Mouse (Mus musculus): Measurements from ENCODE around the gene A930017K11Rik. TPM values are rescaled to one million over a fixed set of nuclear protein-coding genes. Genes with fewer than 3 reads are reported as not detected.

A930017K11Rik gene
- total RNA-seq, 1 experiment from 2014 or later, result not detected

DNA sequence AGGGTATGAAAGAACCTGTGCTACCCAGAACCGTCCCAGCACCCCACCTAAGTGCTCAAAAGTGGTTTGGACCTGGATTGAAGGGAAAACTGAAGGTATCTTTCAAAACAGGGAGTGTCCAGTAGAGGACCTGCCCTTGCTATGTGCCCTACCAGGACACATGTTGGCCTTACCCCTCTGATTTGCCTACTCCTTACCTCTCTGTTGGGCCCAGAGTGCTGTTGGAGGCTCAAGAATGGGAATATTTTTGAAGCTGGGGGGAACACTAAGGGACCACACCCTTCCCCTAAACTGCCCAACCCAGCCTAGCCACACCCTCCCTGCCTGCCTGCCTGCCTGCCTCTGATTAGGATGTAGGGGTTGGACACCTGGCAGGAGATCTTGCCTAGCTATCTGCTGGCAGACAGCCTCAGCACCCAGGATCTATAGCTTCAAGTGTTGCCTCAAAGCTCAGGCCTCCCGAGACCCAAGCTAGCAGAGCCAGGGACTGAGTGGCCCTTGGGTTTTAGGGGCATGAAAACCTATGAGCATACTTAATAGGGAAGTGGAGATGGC, 9.7 kb downstream of the A930017K11Rik start:
- ATAC-seq (replicated peaks; ENCODE audit: low read depth, poor library complexity, severe bottlenecking), result peak; percentile 57

DNA sequence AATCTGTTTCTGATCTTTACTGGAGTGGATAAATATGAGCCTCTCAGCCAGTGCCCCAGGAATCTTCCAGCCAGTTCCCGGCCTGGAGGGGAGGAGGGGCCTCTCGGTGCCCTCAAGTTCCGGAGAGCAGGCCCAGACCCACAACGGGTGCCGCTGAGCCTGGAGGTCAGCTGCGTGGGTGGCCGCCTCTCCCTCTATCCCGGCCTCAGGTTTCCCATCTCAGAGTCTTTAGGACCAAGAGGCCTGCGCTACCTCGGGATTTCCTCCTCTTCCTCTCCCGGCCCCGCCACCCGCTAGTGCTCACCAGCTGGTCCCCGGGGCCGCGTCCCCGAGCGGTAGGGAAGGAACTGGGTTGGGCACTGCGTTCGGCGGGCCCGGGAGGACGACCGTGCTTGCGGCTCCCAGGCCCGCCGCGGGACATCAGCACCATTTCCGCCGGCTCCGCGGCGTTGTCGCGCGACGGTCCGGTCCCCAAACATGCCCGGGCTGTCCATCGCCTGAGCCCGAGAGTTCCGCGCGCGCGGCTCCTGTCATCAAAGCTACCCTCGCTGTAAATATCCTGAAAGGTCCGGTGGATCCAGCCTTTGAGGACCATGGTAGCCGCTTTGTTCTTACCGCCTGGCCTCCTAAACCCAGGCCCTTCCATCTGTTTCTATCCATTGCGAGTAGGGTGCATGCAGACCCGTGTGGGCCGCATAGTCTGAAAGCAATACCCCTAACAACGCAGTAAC, 10.7 kb downstream of the A930017K11Rik start:
- ATAC-seq (replicated peaks; ENCODE audit: low read depth, poor library complexity, severe bottlenecking), result peak; percentile 67

DNA sequence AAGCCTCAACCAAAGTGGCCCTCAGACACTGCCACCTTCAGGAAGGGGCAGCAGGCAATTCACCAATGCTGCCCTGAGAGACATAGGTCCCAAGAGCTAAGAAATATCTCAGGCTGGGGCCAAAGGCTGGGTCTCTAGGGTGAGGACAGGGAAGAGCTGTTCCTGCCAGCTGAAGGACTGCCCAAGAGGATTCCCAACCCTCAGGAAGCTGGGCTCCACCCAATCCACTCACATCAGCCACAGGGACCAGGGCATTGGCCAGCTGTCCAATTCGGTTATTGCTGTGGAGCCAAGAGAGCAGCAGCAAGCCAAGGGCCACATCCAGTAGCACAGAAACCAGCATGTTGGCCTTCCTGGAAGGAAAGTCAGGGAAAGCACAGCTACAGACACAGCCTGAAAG, 17.8 kb downstream of the A930017K11Rik start:
- ATAC-seq (replicated peaks; ENCODE audit: low read depth, poor library complexity, severe bottlenecking), result no peak

DNA sequence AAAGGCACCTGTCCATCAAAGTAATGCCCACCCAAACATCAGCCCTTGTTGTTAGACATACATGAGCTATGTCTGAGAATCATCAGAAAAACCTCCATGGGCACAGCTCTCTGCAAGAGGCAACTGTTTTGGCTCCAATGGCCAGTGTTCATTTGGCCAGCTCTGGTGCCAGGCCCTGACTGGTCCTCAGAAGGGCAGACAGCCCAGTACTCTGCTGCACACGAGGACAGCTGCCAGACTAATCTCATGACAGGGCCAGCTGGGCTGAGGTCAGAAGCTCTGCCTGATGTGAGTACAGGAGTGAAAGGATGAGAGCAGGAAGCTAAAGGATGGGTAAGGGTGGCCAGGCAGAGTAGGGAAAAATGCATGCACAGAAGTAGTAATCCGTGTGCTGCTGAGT, 27.0 kb downstream of the A930017K11Rik start:
- ATAC-seq (replicated peaks; ENCODE audit: low read depth, poor library complexity, severe bottlenecking), result no peak

DNA sequence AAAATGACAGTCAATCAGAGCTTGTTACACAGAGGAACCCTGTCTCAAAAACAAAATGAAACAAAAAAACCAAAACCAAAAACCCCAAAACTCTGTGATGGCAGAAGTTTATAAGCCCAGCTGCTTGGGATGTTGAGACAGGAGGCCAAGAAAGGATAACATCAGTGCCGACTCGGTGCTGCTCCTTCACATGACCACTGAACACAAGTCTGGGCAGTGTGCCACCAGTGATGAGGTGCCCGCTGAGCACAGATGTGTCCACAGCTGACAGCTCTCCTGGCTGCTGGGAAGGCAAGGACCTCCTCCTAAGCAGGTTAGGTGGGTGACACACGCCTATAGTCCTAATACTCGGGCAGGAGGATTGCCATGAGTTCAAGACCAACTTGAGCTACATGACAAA, 30.2 kb downstream of the A930017K11Rik start:
- no peak for ATAC-seq (replicated peaks; ENCODE audit: low read depth, poor library complexity, severe bottlenecking)

DNA sequence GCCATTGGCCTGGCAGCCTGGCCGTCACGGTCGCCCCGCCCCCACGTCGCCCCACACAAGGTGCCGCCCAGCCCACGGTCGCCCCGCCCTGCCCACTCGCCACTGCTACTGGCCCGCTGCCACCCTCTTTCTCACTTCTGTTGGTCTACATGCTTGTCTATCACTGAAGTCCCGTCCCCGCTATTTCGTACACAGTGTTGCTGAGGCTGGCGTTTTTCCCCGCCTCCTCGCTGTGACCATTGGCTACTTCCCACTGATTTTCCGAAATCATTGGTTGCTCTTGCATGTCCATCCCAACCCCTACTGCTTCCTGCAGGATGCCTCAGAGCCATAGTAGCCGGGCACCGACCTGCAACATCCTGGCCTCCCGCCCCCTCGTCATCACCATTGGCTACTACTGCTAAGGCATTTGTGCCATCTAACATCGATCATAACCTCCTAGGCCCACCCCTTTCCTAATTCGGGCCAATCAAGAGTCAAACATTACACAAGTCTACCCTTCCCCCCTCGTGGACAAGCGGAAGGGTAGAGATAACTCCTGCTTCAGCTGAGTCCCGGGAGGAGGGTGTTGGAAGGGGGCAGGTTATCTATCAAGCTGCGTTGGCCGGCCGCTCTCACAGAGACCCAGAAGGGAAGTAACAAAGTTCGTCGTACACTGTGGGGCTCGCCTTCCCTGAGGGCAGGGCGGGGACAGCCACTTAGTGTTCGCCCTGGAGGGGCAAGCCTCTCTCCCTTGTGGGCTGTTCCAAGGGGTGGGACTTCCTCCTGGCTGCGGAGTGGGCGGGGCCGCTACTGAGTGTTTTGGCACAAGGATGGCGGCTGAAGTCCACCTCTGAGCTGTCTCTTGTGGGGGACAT, 32.4 kb downstream of the A930017K11Rik start:
- peak; percentile 87 for ATAC-seq (replicated peaks; ENCODE audit: low read depth, poor library complexity, severe bottlenecking)

DNA sequence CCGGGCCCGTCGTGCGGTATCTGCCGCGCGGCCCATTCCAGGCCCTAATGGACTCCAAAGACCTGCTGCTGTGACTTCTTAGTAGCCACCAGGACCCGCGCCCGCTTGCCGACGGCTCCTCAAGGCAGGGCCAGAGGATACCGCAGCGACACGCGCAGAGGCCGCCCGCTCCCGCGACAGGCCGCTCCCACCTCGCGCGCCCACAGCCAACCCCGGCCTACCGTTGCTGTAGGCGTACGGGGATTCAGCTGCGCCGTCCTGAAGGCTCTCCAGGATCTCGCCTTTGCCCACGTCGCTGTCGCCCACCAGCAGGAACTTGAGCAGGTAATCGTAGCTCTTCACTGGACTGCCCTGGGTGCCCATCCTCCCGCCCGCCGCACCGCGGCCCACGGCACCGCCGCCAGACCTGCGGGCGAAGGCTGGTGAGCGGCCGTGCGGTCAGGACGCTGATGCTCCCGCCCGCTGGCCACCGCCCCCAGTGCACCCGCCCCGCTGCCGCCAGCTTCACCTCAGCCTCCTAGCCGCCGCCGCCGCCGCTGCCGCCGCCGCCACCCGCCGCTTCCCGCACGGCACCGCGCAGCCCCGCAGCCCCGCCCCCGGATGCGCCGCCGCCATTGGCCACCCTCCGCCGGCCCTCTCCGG, 33.1 kb downstream of the A930017K11Rik start, which contains the start of gene Rab40c:
Gene Rab40c, minus strand, starts transcription at position 584 of the 642 bp plus-strand sequence.
- ATAC-seq (replicated peaks; ENCODE audit: low read depth, poor library complexity, severe bottlenecking), result no peak

DNA sequence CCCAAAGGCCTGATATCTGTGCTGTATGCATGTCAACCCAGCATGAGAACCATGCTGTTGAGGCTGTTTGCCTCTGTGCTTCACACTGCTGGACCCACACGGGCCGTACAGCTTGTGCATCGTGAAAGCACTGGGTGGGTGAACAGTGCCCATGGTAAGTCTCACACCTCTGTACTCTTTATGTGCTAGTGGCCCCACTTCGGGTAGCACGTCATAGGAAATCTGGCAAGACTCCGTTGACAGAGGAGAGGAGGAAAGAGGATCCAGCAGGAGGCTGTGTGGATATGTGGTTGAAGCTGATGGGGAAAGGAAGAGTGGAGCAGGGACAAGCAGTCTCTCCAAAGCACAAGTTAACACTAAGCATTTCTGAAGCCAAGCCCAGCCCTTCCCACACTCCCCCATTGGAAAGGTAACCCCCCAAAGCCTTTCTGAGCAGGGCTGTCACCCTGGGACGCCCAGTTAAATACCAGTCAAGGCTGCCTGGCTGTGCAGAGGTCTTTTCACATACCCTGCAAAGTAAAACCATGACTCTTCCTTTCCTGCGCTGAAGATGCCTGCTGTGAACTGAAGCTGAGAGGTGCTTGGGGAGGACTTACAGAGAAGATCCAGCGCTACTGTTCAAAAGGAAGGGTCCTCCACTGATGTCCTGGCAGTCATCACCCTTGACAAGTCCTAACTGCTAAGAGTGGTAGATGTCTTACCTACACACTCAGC, 34.2 kb downstream of the A930017K11Rik start:
- ATAC-seq (replicated peaks; ENCODE audit: low read depth, poor library complexity, severe bottlenecking), result no peak

DNA sequence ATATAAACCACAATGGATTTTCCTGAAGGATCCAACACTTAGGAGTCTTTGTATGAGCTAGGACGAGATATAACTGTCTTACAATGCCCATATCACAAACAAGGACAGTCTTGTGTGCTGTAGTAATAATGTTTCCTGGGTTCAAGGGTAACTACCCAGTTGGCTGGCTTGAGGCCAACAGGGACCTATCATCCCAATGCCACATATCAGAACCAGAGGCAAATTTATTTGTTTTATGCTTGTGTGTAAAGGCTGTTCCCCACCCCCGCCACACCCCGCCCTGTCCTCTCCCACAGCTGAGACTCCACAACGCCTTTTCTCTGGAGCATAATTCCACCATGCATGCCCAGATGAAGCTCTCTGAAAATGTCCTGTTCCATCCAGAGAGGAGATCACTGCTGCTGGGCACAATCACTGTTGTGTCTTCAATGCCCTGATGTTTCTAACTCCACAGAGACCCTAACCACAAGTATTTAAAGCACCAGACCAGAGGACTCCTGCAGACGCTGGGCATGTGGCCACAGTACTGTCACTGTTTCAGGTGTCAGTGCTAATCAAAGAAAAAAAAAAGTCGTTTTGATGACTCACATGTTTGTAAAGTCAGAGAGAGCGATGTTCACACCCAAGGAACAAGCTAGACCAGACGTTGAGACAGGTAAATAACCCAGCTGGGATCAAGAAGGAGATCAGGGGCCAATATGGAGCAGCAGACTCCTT, 35.3 kb downstream of the A930017K11Rik start:
- ATAC-seq (replicated peaks; ENCODE audit: low read depth, poor library complexity, severe bottlenecking), result no peak

DNA sequence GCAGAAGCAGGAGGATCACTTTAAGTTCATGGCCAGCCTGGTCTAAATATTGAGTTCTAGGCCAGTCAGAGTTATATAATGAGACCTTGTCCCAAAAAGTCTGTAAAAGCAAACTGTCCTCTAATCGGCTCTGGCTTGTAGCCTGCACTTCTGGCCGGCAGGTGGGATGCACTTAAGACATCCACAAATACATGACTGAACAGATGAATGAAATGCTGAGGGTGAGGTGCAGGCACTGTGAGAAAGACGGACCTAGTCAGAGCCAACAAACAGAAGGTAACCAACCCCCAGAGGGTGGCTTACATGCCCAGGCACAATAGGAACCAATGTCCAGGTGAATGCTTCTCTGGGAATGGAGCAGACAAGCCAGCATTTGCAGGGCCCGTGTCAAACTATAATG, 38.1 kb downstream of the A930017K11Rik start:
- ATAC-seq (replicated peaks; ENCODE audit: low read depth, poor library complexity, severe bottlenecking), result no peak

DNA sequence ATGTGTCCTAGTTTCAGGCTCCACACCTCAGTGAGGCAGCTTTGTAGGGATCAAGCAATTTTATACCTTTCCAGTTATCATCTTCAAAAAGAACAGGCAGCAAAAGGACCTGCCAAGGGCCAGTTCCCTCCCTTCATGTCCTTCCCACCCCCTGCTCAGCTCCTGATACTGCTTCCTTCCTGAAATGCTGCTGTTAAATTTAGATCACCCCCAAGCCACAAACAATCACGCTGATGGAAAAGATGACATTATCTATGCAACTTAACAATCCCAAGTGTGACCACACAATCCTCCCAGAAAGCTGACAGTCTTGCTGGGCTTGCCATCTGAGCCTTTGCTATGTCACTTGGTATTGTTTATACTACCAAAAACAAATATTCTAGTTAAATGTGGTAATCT, 38.5 kb downstream of the A930017K11Rik start:
- ATAC-seq (replicated peaks; ENCODE audit: low read depth, poor library complexity, severe bottlenecking), result peak; percentile 71

DNA sequence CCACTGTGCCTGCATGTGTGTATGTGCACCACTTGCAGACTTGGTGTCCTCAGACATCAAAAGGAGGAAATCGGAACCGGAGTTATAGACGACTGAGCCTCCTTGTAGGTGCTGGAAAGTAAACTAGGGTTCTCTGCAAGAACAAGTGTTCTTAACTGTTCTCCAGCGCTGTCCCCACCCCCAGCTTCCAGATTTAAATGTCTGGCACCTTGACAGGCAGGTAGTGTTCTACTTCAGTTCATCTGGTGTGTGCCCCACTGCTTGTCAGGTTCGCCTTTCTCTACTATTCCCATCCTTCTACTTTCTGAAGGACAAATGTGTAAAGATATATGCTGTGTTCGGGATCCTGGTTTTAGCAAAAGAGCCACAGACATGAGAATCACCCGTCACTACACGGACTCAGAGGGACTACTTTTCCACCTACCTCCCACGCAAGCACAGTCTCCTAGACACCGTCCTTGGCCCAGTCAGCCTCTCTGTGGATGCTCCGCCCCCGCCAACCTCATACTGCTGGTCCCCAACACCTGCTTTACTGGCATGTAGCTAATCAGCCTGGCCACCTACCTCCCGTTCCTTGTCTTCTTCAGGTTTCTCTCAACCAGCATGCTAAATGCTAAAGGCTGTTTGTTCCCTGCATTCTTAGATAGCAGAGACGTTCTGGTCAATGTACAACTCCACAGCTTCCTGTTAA, 39.0 kb downstream of the A930017K11Rik start:
- ATAC-seq (replicated peaks; ENCODE audit: low read depth, poor library complexity, severe bottlenecking), result no peak

DNA sequence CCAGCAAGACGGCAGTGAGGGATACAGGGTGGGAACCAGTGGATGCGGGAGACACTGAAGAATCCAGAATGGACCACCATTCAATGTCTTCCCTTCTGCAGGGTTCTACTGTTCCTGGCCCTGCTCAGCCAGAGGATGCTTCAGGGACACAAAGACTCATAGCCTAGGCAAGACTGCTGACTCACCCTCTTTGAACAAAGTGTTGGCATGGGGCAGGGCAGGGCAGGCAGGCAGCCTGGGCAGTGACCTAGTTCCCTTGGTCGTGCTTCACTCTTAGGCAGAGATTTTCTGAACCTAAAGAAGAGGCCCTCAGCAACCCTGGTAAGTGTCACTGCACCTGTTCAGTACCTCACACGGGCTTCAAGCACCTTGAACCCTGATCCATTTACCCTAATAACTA, 40.5 kb downstream of the A930017K11Rik start:
- ATAC-seq (replicated peaks; ENCODE audit: low read depth, poor library complexity, severe bottlenecking), result peak; percentile 43; the same call in 1 of the 2 replicates

DNA sequence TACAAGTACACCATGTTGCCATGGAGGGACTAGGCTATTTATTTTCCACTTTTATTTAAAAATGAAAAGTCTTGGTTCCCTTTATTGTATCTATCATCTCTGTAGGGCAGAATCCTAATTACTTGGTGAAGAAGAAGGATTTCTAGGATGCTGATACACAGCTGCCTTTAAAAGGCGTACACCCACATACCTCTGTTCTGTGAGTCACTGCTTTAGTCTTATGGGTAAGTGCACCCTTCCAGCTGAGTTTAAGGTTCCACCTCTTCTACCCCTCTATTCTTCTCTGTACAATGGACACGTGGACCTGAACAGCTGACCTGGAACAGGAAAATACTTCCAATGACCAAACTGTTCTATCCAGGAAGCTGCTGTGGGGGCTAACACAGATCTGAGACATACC, 44.7 kb downstream of the A930017K11Rik start:
- ATAC-seq (replicated peaks; ENCODE audit: low read depth, poor library complexity, severe bottlenecking), result no peak

DNA sequence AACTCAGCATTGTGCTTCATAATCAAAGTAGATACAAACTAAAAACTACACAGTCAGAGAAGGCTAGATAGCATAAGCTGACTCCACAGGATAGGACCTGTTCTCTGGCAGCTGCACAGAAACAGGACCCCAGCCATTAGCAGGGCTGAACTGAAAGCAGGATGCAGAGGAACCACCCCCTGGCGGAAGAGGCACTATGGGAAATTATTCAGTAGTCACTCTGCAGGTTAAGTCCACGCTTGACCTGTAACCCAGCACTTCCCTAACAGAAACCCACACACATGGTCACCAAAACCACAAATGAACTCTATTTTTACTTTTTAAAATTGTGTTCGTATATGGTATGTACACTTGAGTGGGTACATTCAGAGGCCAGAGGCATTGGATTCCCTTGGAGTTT, 49.3 kb downstream of the A930017K11Rik start:
- ATAC-seq (replicated peaks; ENCODE audit: low read depth, poor library complexity, severe bottlenecking), result no peak

DNA sequence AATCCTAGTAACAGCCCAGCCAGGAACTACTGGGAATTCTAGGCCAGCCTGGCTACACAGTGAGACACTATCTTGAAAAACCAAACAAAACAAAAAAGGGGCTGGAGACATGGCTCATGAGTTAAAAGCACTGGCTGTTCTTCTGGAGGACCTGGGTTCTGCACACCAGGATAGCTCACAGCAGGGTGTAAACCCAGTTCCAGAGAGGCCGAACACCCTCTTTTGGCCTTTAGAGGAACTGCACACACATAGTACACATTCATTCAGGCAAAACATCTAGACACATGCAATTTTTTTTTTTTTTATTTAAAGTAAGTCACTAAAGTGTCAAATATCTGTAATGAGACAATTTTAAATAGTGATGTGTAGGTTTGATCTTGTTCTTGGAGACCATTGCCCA, 52.2 kb downstream of the A930017K11Rik start:
- ATAC-seq (replicated peaks; ENCODE audit: low read depth, poor library complexity, severe bottlenecking), result no peak

Measured in common myeloid progenitor, adult 5-6 weeks (primary cell).